Mouse (Mus musculus): ENCODE data around the gene Slco3a1. TPM values are rescaled to one million over a fixed set of nuclear protein-coding genes. Genes with fewer than 3 reads are reported as not detected.
A peak's percentile ranks its signal among the peaks of the same experiment; 100 is the strongest.

Slco3a1 gene
- polyA plus RNA-seq, 1 experiment from 2014 or later = 26.9 TPM

DNA sequence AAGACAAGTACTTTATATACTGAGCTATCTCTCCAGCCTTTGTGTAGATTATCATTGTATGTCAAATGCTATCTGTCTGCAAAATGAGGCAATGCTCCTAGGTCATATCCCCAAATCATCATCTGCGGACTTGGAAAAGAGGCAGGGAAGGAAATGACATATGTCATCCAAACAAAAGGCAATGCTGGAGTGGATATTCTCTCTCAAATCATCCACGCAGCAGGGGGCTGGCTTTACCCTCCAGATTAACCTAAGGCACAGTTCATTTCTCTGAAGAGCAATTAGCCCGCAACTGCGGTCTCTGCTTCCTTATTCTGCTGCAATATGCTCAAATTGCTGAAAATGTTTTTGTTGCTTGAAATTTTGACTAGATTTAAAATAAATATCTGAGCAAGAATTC, 92.1 kb downstream of the Slco3a1 start:
- Histone ChIP-seq H3K27ac (no peak overlapping the region), H3K4me3 (no peak overlapping the region), H3K27me3 (ENCODE audit: insufficient read depth, poor library complexity, severe bottlenecking) (no peaks in the 10 kb centered on the region), H3K36me3 (no peaks in the 10 kb centered on the region), H3K9me3 (no peaks in the 10 kb centered on the region), H3K4me1 (peaks cover 71% of the 10 kb centered on the region)
- no peak for DNase-seq (ENCODE audit: low spot score)
- WGBS = 65% methylated on average over 4 of the region's 4 CpGs

DNA sequence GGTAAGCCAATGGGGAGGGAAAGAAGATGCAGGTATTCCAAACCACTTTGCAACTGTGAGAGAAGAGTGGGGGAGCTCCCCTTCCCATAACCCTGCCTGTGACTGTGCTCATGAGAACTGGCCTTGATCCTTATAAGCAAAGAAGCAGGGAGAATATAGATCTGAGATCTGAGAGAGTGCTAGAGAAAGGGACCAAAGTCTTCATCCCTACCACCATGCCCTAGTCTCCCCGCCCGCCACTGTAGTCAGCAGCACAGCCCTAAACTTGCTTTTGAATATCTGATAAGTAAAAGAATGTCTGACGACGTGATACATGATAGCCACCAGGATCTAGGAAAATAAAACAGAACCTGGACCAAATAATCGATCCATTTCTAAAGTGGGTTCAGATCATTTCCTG, 92.8 kb downstream of the Slco3a1 start:
- peaks cover 71% of the 10 kb centered on the region for H3K4me1 ChIP-seq
- no peak for DNase-seq (ENCODE audit: low spot score)
- H3K4me3 ChIP-seq = no peak overlapping the region
- no peaks in the 10 kb centered on the region for H3K27me3 ChIP-seq (ENCODE audit: insufficient read depth, poor library complexity, severe bottlenecking)
- 69% methylated on average over 5 of the region's 5 CpGs for WGBS
- no peaks in the 10 kb centered on the region for H3K9me3 ChIP-seq
- no peak overlapping the region for H3K27ac ChIP-seq
- H3K36me3 ChIP-seq = no peaks in the 10 kb centered on the region

DNA sequence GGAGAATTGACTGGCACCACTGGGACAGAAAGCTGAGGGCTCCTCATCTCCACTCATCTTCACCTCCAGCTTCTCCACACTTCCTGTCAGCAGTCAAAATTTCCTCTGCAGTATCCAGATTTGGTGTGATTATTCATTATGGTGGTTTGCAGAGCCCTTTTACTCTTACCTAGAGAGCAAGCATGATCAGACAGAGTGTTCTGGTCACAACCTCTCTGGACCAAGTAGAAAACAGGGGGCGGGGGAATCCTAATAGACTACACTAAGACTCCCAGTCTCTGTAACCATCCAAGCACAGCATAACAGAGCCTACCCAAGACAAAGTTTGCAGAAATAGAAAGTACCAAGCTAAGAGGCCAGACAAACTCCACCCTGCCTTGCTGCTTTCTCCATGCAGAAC, 93.4 kb downstream of the Slco3a1 start:
- Histone ChIP-seq H3K4me1 (peaks cover 65% of the 10 kb centered on the region), H3K27ac (no peak overlapping the region), H3K9me3 (no peaks in the 10 kb centered on the region), H3K27me3 (ENCODE audit: insufficient read depth, poor library complexity, severe bottlenecking) (no peaks in the 10 kb centered on the region), H3K4me3 (no peak overlapping the region), H3K36me3 (no peaks in the 10 kb centered on the region)
- no peak for DNase-seq (ENCODE audit: low spot score)
- WGBS = 93% methylated on average over 1 of the region's 1 CpGs

DNA sequence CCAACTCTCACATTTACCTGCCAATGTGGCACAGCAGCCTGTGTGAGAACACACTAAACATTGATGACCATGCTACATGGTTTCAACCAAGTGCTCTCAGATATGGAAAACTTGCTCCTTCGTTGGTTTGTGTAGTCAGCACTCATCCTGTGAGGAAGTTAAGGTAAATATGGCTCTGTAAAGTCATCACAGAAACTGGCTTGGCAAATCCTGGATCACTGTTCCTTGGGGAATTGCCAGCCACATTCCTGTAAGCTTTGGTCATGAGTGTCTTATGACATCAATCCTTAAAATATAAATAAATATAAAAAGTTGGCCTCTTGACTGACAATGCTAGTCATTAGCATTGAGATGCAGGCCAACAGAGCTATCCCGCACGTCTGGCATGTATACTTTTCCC, 94.8 kb downstream of the Slco3a1 start:
- Histone ChIP-seq H3K4me3 (no peak overlapping the region), H3K4me1 (peaks cover 52% of the 10 kb centered on the region), H3K36me3 (no peaks in the 10 kb centered on the region), H3K27ac (0 out of 2 replicates have a peak overlapping the region, but pooled peaks have one; percentile 80), H3K27me3 (ENCODE audit: insufficient read depth, poor library complexity, severe bottlenecking) (no peaks in the 10 kb centered on the region), H3K9me3 (no peaks in the 10 kb centered on the region)
- WGBS = 86% methylated on average over 3 of the region's 3 CpGs
- no peak for DNase-seq (ENCODE audit: low spot score)

DNA sequence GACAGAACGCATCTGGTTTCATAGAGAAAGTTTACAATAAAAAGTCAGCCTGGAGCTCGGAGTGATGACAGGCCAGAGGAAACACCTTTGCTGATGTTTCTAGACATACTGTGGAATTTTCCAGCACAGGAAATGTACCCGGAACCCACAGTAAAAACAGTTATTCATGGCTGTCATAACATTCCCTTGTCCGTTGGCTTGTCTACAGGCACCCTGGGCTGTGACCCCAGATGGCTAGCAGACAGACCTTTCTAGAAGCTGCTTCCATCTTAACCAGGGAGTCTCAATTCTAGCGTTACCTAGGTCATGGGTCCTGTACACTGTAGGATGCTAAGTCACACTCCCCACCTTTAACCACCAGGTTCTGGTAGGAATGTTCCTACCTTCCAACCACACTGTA, 95.3 kb downstream of the Slco3a1 start:
- Histone ChIP-seq H3K36me3 (no peaks in the 10 kb centered on the region), H3K9me3 (no peaks in the 10 kb centered on the region), H3K4me3 (no peak overlapping the region), H3K27me3 (ENCODE audit: insufficient read depth, poor library complexity, severe bottlenecking) (no peaks in the 10 kb centered on the region), H3K4me1 (peaks cover 47% of the 10 kb centered on the region), H3K27ac (peak overlapping the region; percentile 80)
- 53% methylated on average over 5 of the region's 5 CpGs for WGBS
- no peak for DNase-seq (ENCODE audit: low spot score)

DNA sequence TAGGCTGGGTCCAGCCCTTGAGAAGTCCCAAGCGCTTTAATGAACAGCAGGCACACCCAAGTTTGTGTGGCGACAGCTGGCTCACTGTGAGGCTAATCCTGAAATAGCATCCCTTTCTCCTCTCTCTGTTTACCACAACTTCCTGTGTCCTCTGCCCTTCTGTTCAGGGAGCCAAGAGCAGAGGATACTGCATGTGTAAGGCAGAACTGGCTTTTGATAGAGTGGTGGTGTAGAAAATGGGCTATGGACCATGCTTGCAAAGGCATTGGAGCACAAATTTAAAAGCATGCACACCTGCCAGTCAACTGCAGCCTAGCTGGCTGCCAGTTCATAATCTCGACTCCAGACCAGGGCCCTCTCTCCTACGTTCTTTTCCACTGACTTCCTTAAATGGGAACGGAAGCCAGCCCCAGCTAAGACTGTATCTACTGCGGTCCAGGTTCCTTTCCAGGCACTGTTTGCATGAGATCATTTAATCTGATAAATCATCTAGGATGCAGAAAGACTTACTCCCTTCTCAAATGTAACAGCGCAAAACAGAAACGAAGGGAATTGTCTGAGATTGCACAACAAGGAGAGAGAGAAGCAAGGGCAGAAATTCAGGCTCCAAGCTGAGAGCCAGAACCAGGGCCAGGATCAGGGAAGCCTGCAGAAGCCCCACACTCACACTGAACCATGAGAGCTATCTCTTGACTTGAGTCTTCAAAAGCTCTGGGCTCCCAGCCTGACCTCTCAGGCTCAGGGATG, 95.9 kb downstream of the Slco3a1 start:
- H3K4me3 ChIP-seq = no peak overlapping the region
- H3K9me3 ChIP-seq = no peaks in the 10 kb centered on the region
- H3K27me3 ChIP-seq (ENCODE audit: insufficient read depth, poor library complexity, severe bottlenecking) = no peaks in the 10 kb centered on the region
- WGBS = 41% methylated on average over 8 of the region's 8 CpGs
- H3K27ac ChIP-seq = peak overlapping the region; percentile 80
- DNase-seq (ENCODE audit: low spot score) = no peak
- H3K4me1 ChIP-seq = peaks cover 44% of the 10 kb centered on the region
- no peaks in the 10 kb centered on the region for H3K36me3 ChIP-seq

DNA sequence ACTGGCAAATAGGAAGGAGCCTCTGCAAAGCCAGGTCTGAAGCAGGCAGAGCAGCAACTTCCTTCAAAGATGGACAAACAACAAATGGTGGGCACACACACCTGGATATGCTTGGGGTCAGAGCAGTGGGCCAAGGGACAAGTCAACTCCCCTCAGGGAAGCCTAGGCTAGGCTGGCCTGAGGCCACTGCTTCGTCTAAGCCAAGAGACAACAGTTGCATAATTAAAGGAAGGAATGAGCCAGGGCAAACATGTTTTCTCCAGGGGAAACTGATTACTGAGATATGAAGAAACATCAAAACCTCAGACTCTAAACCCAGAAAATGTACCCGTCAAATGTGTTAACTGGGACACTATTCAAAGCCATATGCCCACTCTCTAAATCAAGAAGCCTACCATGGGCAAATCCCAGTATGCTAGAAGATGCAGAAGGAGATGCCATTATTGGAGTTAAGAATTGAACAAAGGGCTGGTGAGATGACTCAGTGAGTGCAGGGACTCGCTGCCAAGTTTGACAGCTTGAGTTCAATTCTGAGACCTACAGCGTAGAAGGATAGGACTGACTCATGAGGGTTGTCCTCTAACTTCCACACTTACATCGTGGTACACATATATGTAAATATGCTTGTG, 97.1 kb downstream of the Slco3a1 start:
- Histone ChIP-seq H3K36me3 (no peaks in the 10 kb centered on the region), H3K4me3 (no peak overlapping the region), H3K9me3 (no peaks in the 10 kb centered on the region), H3K4me1 (peaks cover 42% of the 10 kb centered on the region), H3K27me3 (ENCODE audit: insufficient read depth, poor library complexity, severe bottlenecking) (no peaks in the 10 kb centered on the region), H3K27ac (no peak overlapping the region)
- no peak for DNase-seq (ENCODE audit: low spot score)
- 85% methylated on average over 5 of the region's 5 CpGs for WGBS

DNA sequence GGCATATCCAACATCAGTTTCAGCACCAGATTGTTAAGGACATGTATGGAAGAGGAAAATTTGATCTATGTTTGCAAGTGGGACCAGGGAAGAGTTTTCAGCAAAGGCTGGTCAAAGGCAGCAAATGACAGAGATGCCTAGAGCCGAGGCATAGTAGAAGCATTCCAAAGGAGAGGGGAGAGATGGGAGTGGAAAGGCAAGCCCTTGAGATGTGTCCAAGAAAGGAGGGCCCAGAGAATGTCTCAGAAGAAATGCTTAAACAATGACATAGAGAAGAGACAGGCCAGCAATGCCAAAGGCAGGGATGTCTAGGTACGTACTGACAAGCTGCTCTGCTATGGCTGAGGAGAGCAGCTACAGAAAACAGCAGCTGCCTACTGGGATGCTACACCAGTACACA, 97.8 kb downstream of the Slco3a1 start:
- H3K27me3 ChIP-seq (ENCODE audit: insufficient read depth, poor library complexity, severe bottlenecking) = no peaks in the 10 kb centered on the region
- WGBS = 64% methylated on average over 2 of the region's 2 CpGs
- no peak for DNase-seq (ENCODE audit: low spot score)
- H3K4me1 ChIP-seq = peaks cover 36% of the 10 kb centered on the region
- no peak overlapping the region for H3K4me3 ChIP-seq
- H3K27ac ChIP-seq = no peak overlapping the region
- H3K9me3 ChIP-seq = no peaks in the 10 kb centered on the region
- no peaks in the 10 kb centered on the region for H3K36me3 ChIP-seq

DNA sequence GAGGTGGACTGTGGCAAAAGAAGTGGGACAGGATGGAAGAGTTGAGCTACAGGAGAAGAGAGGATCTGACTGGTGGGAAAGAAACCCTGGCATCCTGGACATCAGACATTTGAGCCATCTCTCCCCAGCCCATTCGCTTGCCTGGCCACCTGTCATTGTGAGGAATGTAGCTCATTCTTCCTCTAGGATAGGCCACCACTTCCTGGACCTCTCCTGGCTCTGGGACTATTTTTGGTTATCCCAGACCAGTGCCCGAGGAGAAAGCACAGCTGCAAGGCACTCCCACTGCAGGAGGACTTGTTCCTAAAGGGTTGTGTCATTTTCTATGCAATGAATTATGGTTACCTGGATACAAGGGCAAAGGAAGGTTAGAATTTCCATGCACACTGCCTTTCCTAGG, 103.5 kb downstream of the Slco3a1 start:
- H3K4me1 ChIP-seq = peaks cover 17% of the 10 kb centered on the region
- no peaks in the 10 kb centered on the region for H3K36me3 ChIP-seq
- H3K4me3 ChIP-seq = no peak overlapping the region
- no peak overlapping the region for H3K27ac ChIP-seq
- DNase-seq (ENCODE audit: low spot score) = no peak
- H3K27me3 ChIP-seq (ENCODE audit: insufficient read depth, poor library complexity, severe bottlenecking) = no peaks in the 10 kb centered on the region
- WGBS = 42% methylated on average over 2 of the region's 2 CpGs
- H3K9me3 ChIP-seq = no peaks in the 10 kb centered on the region

DNA sequence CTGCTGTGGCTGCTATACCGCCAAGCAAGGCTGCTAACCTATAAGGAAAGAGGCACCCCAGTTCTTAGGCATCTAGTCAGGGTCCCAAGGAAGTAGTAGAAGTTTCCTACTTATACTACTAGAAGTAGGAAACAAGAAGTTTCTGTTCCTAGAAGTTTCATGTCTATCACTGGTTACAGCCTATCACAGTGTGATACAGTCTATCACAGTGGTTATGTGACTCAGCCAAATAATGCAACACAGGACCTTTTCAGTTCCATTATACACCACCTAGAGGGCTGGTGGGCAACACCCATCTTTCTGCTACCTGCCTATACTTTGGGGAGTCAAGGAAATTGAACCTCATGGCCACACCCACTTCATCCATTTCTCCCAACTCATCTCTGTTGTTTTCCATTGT, 104.8 kb downstream of the Slco3a1 start:
- Histone ChIP-seq H3K4me3 (no peak overlapping the region), H3K27ac (no peak overlapping the region), H3K4me1 (peaks cover 17% of the 10 kb centered on the region), H3K36me3 (no peaks in the 10 kb centered on the region), H3K9me3 (no peaks in the 10 kb centered on the region), H3K27me3 (ENCODE audit: insufficient read depth, poor library complexity, severe bottlenecking) (no peaks in the 10 kb centered on the region)
- 95% methylated on average over 1 of the region's 1 CpGs for WGBS
- no peak for DNase-seq (ENCODE audit: low spot score)

DNA sequence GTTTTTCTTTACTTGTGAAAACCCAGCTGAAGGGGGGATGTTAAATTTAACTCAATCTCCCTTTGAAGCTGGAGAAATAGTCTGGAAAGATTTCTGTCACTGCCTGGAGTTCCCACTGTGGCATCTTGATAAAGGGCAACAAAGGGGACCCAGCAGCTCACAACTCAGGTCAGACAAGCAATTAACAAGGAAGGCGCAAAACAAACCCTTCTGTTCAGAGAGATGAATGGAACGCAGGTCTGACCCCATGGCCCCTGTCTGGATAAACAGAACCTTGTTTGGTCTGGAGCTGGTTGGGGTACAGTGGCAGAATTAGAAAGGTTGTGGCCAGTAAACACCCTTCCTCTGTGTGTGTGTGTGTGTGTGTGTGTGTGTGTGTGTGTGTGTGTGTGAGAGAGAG, 106.8 kb downstream of the Slco3a1 start:
- Histone ChIP-seq H3K4me1 (peaks cover 17% of the 10 kb centered on the region), H3K27me3 (ENCODE audit: insufficient read depth, poor library complexity, severe bottlenecking) (no peaks in the 10 kb centered on the region), H3K4me3 (no peak overlapping the region), H3K9me3 (no peaks in the 10 kb centered on the region), H3K27ac (0 out of 2 replicates have a peak overlapping the region, but pooled peaks have one; percentile 44), H3K36me3 (no peaks in the 10 kb centered on the region)
- WGBS = 17% methylated on average over 2 of the region's 2 CpGs
- DNase-seq (ENCODE audit: low spot score) = no peak

DNA sequence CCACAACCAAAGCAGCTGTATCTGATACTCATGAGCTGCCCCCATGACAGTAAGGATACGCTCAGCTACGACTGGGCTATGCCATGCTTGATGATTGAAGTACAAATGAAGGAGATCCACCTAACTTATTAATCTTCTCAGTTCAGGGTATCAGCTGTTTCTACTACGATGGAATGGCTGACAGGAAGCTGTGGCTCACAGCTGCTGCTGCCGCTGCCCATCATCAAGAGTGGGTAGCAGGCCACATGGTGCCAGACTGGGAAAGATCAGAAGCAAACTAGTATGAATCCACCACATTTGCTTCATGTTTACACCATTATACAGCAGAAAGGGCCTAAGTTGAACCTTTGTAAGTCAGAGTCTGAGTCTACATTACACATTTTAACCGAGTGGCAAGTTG, 109.4 kb downstream of the Slco3a1 start:
- no peak overlapping the region for H3K4me3 ChIP-seq
- H3K36me3 ChIP-seq = no peaks in the 10 kb centered on the region
- 78% methylated on average over 5 of the region's 5 CpGs for WGBS
- no peaks in the 10 kb centered on the region for H3K27me3 ChIP-seq (ENCODE audit: insufficient read depth, poor library complexity, severe bottlenecking)
- no peak overlapping the region for H3K27ac ChIP-seq
- no peaks in the 10 kb centered on the region for H3K9me3 ChIP-seq
- no peak for DNase-seq (ENCODE audit: low spot score)
- H3K4me1 ChIP-seq = peaks cover 7% of the 10 kb centered on the region

DNA sequence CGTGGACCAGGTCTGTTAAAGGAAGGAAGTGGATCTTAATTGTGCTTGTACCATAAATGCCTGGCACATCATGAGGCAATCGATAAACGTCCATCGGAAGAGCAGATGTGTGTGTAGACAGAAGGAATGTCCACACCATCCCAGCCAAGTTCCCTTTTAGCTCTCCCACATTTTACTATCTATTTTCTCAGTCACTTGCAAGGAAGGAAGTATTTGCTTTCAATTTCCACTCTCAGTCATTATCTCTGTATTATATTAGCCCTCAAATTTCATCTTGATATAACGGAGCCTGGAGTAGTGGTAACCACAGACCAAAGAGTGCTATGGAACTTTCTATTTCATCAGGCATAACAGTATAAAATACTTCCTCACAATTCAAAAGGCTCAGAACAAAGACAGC, 112.2 kb downstream of the Slco3a1 start:
- no peak for DNase-seq (ENCODE audit: low spot score)
- Histone ChIP-seq H3K27ac (no peak overlapping the region), H3K27me3 (ENCODE audit: insufficient read depth, poor library complexity, severe bottlenecking) (no peaks in the 10 kb centered on the region), H3K4me3 (no peak overlapping the region), H3K4me1 (no peaks in the 10 kb centered on the region), H3K36me3 (no peaks in the 10 kb centered on the region), H3K9me3 (no peaks in the 10 kb centered on the region)
- 66% methylated on average over 5 of the region's 5 CpGs for WGBS

Data from heart, embryonic 10.5 days (tissue).